Mouse (Mus musculus): ENCODE data around the gene Trim66.

DNA sequence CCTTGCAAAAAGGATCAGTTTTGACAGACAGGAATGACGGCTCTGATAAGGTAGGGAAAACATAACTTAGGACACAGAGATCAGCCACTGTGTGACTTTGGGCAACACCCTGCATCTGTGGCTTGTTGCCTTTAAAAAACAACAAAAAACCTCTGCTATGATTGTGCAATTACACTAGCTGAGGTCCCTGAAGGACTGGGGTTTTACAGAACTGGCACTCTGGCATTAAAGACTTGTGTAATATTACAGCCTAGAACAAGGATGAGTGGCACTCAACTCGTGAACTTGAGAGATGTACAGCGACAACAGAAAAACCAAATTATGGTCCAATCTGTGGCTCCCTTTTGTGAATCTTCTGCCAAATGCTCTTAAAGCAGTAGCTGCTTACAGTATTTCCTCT lies 16.8 kb upstream of the Trim66 start:
- TF ChIP-seq CTCF (IDR thresholded peaks at IDR 0.05; ENCODE audit: low read depth, low read length) (no peak), GATA1 (IDR thresholded peaks at IDR 0.05; ENCODE audit: borderline replicate concordance, low read length) (no peak), TAL1 (conservative IDR thresholded peaks at IDR 0.05; ENCODE audit: low read depth, low read length) (no peak), GATA2 (IDR thresholded peaks at IDR 0.05; ENCODE audit: borderline replicate concordance, low read depth, low read length) (no peak)
